Mouse (Mus musculus): Measurements from ENCODE around the gene Atp1a3. TPM values are rescaled to one million over a fixed set of nuclear protein-coding genes. Genes with fewer than 3 reads are reported as not detected.

Gene Atp1a3
- total and polyA plus RNA-seq, 2 experiments from 2014 or later, result 256 to 535 TPM

- H3K9ac ChIP-seq, result no peak overlapping the region
- no peaks in the 10 kb centered on the region for H3K27me3 ChIP-seq (ENCODE audit: insufficient read depth, low read length)
- 77% methylated on average over 5 of the region's 5 CpGs for WGBS
- H3K9me3 ChIP-seq (ENCODE audit: low read length), result no peaks in the 10 kb centered on the region
- H3K4me2 ChIP-seq (ENCODE audit: low read depth), result no peak overlapping the region
- no peak overlapping the region for H3K27ac ChIP-seq (ENCODE audit: low read depth, low read length)
- DNase-seq, result no peak
- peaks cover 25% of the 10 kb centered on the region for H3K36me3 ChIP-seq (ENCODE audit: insufficient read depth)
- 0 out of 2 replicates have a peak, but pooled peaks cover 4% of the 10 kb centered on the region for H3K4me1 ChIP-seq (ENCODE audit: insufficient read depth)
- H3K4me3 ChIP-seq (ENCODE audit: low read depth, low read length), result no peak overlapping the region
- no peak for ATAC-seq
- TF ChIP-seq CTCF (IDR thresholded peaks at IDR 0.05; ENCODE audit: low read depth), result no peak
These were observed 31.9 kb downstream of the Atp1a3 start for GRCm38 (mm10) chr7:24973902-24974301.

DNA sequence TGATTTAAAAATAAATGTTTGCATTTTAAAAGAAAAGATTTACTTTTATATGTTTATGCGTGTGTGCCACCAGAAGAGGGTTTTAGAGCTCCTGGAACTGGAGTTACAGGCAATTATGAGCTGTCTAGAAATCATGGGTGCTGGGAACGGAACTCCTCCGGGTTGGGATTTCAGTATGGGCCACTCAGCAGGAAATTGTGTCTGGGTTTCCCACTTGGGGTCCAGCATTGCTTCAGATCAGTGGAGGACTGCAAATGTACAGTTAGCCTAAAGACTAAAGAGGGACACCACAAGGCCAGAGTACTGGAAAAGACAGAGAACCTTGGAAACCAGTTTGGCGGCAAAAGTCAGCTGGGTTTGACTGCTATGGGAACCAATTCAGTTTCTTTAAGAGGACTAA, 32.5 kb downstream of the Atp1a3 start:
- H3K4me2 ChIP-seq (ENCODE audit: low read depth), result no peak overlapping the region
- peaks cover 18% of the 10 kb centered on the region for H3K36me3 ChIP-seq (ENCODE audit: insufficient read depth)
- DNase-seq (no peak), ATAC-seq (no peak)
- H3K9me3 ChIP-seq (ENCODE audit: low read length), result no peaks in the 10 kb centered on the region
- no peak overlapping the region for H3K9ac ChIP-seq
- H3K4me1 ChIP-seq (ENCODE audit: insufficient read depth), result 0 out of 2 replicates have a peak, but pooled peaks cover 4% of the 10 kb centered on the region
- no peak for TF ChIP-seq CTCF (IDR thresholded peaks at IDR 0.05; ENCODE audit: low read depth)
- H3K4me3 ChIP-seq (ENCODE audit: low read depth, low read length), result no peak overlapping the region
- H3K27ac ChIP-seq (ENCODE audit: low read depth, low read length), result no peak overlapping the region
- no peaks in the 10 kb centered on the region for H3K27me3 ChIP-seq (ENCODE audit: insufficient read depth, low read length)
- WGBS, result 86% methylated on average over 4 of the region's 4 CpGs

- H3K9ac ChIP-seq, result peak within 1 kb of the TSS; percentile 87
- H3K4me3 ChIP-seq (ENCODE audit: low read depth, low read length), result peak within 1 kb of the TSS; percentile 76
- ATAC-seq (peak; percentile 94), DNase-seq (peak; percentile 94)
- H3K27ac ChIP-seq (ENCODE audit: low read depth, low read length), result peak within 1 kb of the TSS; percentile 87
- under 1% methylated on average over 45 of the region's 45 CpGs for WGBS
- H3K9me3 ChIP-seq (ENCODE audit: low read length), result no peaks in the 10 kb centered on the region
- no peaks in the 10 kb centered on the region for H3K27me3 ChIP-seq (ENCODE audit: insufficient read depth, low read length)
- TF ChIP-seq CTCF (IDR thresholded peaks at IDR 0.05; ENCODE audit: low read depth), result peak; percentile 76
- H3K4me1 ChIP-seq (ENCODE audit: insufficient read depth), result 0 out of 2 replicates have a peak, but pooled peaks cover 4% of the 10 kb centered on the region
- peaks cover 8% of the 10 kb centered on the region for H3K36me3 ChIP-seq (ENCODE audit: insufficient read depth)
- peak within 1 kb of the TSS; percentile 86 for H3K4me2 ChIP-seq (ENCODE audit: low read depth)
These were observed 33.5 kb downstream of the Atp1a3 start, which contains the start of gene Rabac1 for GRCm38 (mm10) chr7:24971972-24972893. TSS of gene Rabac1 (minus strand) at chr7:24972754.

DNA sequence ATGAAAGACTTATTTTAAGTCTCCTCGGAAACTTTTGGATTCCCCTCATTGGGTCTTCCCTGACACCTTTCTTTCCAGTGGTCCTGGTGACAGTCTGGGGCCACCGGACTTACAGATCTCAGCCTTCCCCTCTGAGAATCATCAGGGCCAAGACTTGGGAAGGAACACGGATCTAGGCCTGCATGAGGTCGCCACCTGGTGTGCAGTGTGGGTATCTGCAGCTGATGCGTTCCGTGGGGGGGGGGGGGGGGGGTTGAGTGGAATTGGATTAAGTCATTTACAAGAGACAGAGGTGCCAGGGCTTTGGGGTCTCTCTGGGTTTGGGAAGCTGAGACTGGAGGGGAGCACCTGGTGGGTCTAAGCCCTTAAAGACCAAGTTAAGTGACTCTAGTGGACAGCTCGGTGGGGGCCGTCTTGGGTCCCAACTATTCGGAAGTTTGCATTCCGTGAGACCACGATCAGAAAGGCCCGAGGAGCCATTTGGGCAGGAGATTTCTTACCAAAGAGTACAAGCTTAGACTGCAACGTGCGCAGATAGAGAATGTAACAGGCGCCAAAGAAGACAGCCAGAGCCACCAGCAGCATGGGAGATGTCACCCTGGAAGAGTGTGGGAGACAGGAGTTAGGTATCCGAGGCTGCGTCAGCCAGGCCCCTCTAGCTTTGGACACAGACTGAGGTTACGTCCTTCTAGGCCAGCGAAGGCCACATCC, 34.3 kb downstream of the Atp1a3 start:
- Histone ChIP-seq H3K9ac (peak overlapping the region; percentile 87), H3K27ac (ENCODE audit: low read depth, low read length) (peak overlapping the region; percentile 87), H3K36me3 (ENCODE audit: insufficient read depth) (peaks cover 8% of the 10 kb centered on the region), H3K4me1 (ENCODE audit: insufficient read depth) (0 out of 2 replicates have a peak, but pooled peaks cover 4% of the 10 kb centered on the region), H3K27me3 (ENCODE audit: insufficient read depth, low read length) (no peaks in the 10 kb centered on the region), H3K4me3 (ENCODE audit: low read depth, low read length) (peak overlapping the region; percentile 76), H3K4me2 (ENCODE audit: low read depth) (peak overlapping the region; percentile 86), H3K9me3 (ENCODE audit: low read length) (no peaks in the 10 kb centered on the region)
- 10% methylated on average over 19 of the region's 19 CpGs for WGBS
- ATAC-seq (peak; percentile 14), DNase-seq (peak; percentile 72)
- TF ChIP-seq CTCF (IDR thresholded peaks at IDR 0.05; ENCODE audit: low read depth), result peak; percentile 77

GRCm38 (mm10) chr7:24970341-24970740, 35.4 kb downstream of the Atp1a3 start:
- ATAC-seq (no peak), DNase-seq (no peak)
- Histone ChIP-seq H3K27ac (ENCODE audit: low read depth, low read length) (no peak overlapping the region), H3K9me3 (ENCODE audit: low read length) (no peaks in the 10 kb centered on the region), H3K4me2 (ENCODE audit: low read depth) (no peak overlapping the region), H3K4me3 (ENCODE audit: low read depth, low read length) (no peak overlapping the region), H3K36me3 (ENCODE audit: insufficient read depth) (peaks cover 8% of the 10 kb centered on the region), H3K27me3 (ENCODE audit: insufficient read depth, low read length) (no peaks in the 10 kb centered on the region), H3K9ac (no peak overlapping the region), H3K4me1 (ENCODE audit: insufficient read depth) (0 out of 2 replicates have a peak, but pooled peaks cover 4% of the 10 kb centered on the region)
- TF ChIP-seq CTCF (IDR thresholded peaks at IDR 0.05; ENCODE audit: low read depth), result no peak
- WGBS, result 97% methylated on average over 3 of the region's 3 CpGs

DNA sequence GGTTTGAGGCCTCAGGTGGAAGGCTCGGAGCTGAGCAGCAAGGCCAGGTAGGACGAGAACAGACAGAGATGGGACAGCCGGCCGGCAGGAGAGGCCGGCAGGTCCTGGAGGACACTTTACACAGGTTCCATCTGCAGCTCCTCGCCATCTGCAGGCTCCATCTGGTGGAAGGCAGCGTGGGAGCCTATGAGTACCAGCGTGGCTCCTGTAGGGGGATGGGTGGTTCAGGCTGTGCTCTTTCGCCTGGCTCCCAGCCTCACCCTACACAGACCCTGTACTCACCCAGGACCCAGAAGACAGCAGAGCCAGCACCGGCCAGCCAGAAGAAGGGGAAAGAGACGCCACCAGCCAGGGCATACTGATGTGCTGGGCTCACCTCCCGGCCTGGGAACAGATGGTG, 36.0 kb downstream of the Atp1a3 start:
- no peak for ATAC-seq
- no peak overlapping the region for H3K4me2 ChIP-seq (ENCODE audit: low read depth)
- H3K27me3 ChIP-seq (ENCODE audit: insufficient read depth, low read length), result no peaks in the 10 kb centered on the region
- 65% methylated on average over 12 of the region's 12 CpGs for WGBS
- no peak overlapping the region; the same call in 1 of the 2 replicates for H3K9ac ChIP-seq
- no peak overlapping the region for H3K4me3 ChIP-seq (ENCODE audit: low read depth, low read length)
- no peak for DNase-seq
- no peak for TF ChIP-seq CTCF (IDR thresholded peaks at IDR 0.05; ENCODE audit: low read depth)
- peaks cover 8% of the 10 kb centered on the region for H3K36me3 ChIP-seq (ENCODE audit: insufficient read depth)
- no peaks in the 10 kb centered on the region for H3K9me3 ChIP-seq (ENCODE audit: low read length)
- H3K4me1 ChIP-seq (ENCODE audit: insufficient read depth), result 0 out of 2 replicates have a peak, but pooled peaks cover 4% of the 10 kb centered on the region
- H3K27ac ChIP-seq (ENCODE audit: low read depth, low read length), result no peak overlapping the region

Measured in forebrain, postnatal 0 days (tissue).